Mouse (Mus musculus) right cerebral cortex, postnatal 4 days (tissue): ENCODE measurements around the gene Hist2h2aa2.
A peak's percentile ranks its signal among the peaks of the same experiment; 100 is the strongest.
"Not testable (repeated sequence)": the region's sequence is repeated elsewhere in the genome, so short reads cannot be mapped to it uniquely, and the experiment has no call there.

ENCODE experiments used
- DNase-seq: peaks from one replicate; pipeline ENCODE4 v3.0.0-alpha.2; 2022

The Hist2h2aa2 gene

DNA sequence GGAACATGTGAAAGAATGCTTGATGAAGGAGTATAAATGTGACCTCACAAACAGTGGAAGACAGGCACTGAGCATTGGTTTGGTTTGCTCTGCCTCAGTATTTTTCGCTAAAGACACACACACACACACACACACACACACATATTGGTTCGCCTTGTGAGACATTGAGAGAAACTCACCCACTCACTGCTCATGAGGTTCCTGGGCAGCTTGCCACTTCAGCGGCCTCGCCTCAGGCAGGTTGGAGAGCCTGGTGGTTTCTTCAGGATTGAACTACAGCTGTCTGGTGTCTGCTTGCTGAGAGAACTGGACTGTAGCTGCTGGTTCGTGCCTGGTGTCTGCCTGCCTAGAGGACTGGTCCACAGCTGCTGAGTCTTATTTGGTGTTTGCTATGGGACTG is 20.1 kb upstream of the Hist2h2aa2 start:
- DNase-seq, result no peak

DNA sequence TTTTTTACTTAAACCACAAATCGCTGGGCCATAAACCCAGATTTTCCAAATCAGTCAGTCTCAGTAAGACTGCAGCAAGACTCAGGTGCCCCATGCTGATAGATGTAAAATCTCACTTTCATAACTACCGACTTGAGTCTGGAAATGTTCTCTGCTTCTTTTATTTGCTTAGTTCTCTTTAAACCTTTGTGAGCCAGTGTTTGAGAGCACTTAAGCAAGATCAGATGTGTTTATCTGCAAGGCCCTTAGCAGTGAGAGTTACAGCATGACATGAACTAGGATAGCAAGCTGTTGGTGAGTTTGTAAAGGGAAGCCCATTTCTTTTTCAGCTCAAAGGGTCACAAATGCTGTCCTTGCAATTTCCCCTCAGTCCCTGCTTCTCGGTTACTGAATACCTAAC is 17.1 kb upstream of the Hist2h2aa2 start:
- no peak for DNase-seq

DNA sequence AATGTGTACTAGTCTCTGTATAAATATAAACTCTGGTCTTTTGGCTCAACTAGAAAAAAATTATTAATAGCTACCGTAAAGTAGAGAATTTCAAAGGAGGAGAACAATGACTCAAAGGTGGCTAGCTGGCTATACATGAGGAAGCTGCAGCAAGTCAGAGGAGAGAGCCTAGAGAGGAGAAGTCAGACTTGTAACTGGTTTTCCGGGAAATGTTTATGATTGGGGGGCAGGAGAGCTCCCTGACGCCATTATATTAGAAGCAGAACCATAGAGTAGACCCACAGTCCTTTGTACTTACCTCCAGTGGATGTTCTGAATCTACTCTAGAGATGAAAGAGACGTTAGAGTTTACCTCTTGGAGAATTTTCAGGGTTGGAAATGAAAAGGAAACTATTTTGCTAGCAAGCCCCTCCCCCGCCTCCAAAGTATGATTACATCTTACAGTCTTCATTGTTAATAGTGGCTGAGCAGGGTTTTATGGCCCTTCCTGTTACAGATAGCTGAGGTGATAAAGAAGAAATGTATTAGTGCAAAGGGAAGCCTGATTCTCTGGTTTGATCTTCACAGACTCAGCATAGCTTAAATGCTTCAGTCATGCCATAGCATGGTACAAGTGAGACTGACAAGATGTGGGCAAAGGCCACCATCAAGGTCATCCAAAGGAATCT is 16.0 kb upstream of the Hist2h2aa2 start:
- DNase-seq, result no peak

DNA sequence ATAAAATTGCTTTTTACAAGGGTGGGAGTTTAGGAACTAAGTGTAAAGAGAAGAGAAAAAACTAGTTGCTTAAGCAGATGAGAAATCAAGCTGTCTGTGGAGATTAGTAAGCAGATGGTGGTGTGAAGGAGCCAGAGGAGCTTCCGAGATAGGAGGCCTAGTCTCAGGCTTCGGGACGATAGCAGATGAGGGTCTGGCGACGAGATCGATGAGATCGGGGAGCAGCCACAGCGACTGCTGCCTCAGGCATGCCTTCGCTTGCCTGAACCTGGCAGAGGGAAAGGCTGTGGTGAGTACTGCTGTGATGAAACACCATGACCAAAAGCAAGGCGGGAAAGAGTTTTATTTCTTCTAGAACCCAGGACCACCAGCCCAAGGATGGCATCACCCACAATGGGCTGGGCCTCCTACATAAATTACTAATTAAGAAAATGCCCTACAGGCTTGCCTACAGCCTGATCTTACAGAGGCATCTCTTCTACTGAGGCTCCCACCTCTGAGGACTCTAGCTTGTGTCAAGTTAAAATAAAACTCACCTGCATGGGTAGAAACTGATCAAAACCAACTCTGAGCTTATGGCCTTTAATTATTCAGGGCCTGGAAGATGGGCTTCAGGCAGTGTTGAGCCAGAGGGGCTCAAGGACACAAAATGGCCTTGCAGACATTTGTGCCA is 14.7 kb upstream of the Hist2h2aa2 start:
- DNase-seq, result no peak

DNA sequence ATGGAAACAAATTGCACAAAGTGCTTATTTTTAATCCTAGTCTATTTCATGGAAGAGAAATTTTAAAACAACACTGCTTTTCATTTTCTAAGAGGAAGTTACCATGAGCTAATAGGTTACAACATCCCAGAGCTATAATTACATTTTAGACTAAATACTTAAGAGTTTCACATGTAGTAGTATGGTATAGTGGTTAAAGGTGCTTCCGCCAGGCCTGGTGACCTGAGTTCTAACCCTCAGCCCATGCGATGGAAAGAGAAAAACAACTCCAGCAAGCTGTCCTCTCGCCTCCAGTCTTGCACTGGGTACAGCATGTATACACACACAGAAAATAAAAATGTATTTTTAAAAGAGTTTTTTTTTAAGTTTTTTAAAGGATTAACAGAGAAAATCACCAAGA is 11.7 kb upstream of the Hist2h2aa2 start:
- no peak for DNase-seq

DNA sequence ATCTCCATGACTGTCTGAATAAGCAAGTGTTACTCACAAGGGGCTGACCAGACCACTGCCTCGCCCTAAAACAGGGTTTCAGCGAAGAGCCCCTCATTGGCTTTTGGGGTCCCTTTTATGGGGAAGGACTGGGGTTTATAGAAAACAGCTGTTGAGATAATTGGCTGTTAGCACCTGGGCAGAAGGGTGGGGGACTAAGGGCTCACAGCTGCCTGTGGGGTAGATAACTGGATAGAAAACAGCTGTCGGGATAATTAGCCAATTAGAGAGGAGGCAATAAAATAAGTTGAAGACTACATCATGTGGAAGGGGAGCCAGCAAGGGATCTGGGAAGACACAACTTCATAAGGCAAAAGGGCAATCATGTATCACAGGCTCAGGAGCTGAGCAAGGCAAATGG is 10.8 kb upstream of the Hist2h2aa2 start:
- no peak for DNase-seq

DNA sequence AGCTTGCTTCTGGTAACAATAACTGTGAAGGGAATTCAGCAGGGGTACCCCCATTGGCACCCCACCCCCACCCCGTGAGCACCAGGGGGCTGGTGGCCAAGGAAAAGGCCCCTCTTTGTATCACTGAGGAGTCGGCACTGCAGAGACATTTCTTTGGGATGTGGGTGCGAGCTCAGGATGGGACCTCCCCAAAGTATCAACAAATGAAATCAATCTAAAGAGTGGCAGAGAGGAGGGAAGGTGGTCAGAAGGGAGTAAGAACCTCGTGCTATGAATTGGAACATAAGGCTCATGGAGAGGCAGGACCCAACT is 8.9 kb upstream of the Hist2h2aa2 start:
- DNase-seq, result no peak

DNA sequence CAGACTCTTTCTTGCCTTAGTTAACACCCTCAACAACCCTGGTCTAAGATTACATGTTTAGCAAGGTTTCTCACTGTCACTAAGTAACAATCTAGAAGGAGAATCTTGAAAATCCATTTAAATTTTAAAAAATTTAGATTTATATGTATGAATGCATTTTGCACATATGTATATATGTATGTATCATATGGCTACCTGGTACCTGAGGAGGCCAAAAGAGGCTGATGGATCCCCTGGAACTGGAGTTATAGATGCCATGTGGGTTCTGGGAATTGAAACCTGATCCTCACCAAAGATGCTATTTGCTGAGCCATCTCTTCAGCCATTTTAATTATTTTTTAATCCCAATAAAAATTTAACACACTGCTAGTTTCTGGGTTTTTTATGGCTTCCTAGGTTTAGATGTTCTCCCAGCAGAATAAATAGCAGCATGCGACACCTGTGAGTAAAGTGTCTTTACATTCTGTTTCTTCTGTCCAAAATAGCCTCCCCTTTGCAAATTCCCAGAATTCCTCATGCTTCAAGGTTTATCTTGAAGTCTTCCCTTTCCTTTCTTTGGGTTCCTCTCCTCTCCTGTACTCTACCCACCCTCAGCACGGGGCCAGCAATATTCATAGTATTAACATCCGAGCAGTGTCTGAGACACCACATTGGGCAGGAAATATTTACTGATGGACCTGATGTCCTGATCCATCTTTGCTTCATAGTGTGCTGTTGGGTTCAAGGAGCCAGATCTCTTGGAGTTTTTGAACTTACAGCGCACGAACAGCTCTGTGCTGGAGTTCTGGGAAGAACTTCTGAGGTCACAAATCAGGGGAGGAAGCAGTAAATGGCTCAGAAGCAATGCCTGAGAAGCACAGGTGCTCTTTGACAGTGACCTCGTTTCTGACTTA is 8.3 kb upstream of the Hist2h2aa2 start:
- DNase-seq, result no peak

DNA sequence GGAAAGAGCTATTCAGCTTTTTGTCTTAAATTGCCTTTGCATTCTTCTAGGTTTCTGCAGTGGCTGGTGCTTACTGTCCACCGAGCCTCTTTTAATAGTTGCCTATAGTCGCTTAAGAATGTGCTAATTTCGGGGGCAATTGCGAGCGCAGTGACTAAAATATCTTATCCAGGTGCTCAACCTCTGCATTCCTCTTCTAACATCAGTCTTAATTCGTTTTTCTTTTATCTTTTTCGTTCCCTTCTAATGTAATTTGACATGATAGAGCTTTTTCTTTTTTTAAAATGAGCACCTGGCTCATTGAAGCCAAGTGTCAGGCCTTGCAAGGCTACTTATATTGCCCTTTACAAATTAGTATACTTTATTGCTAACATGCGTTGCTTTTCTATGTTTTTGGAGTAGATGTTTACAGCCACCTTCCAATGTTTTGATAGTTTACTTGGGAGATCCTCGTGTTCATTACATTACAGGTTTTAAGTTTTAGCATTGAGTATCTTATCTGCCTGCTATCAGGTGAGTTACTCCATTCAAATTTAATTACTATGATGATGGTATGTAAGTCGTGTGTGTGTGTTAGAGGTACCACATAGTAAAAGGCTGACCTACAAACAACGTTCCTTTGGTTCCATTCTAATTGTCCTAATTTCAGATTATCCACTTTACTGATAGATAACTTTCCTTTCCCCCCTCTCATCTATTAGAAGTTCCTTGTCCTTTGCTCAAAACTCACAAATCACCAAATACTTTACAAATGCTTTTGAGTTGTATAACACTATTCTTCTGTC is 7.5 kb upstream of the Hist2h2aa2 start:
- no peak for DNase-seq

DNA sequence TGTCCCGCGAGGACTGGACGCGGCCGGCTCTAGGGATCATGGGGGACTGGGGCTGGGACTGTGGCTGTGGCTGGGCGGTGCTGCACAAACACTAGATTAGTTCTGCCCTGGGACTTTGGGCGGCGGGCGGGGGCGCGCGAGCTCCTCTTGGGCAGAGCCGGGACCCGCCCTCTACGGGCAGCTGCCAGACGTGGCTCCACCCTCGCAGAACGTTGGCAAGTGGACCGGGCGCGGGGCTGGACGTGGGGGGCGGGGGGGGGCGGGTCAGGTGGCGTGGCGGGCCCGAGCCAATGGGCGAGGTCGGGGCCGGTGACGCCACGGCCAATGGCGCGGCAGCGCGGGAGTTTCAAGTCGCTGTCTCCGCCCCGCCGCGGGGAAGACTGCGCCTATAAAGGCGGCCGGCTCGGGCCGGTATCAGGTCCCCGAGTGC is 6.4 kb upstream of the Hist2h2aa2 start, which contains the start of gene Hist2h3c1:
TSS of gene Hist2h3c1 (plus strand) at position 259 of the 430 bp plus-strand sequence.
- DNase-seq, result not testable (repeated sequence)

DNA sequence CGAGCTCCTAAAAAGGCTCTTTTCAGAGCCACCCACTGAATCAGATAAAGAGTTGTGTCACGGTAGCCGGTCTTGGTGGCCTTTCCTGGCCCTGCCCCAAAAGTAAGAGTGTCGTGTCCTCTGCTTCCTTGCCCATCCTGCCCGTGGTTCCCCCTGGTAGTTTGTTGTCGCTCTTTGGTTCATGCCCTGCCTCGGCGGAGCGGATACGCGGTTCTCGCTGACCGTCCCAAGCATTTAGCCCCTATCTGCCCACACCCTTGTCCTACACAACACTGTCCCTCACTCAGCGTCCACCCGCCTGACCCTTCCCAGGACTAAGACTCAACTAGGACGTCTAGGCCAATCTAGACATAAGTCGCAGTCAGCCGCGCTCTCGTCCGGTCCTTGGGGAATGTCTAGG is 5.9 kb upstream of the Hist2h2aa2 start:
- not testable (repeated sequence) for DNase-seq

DNA sequence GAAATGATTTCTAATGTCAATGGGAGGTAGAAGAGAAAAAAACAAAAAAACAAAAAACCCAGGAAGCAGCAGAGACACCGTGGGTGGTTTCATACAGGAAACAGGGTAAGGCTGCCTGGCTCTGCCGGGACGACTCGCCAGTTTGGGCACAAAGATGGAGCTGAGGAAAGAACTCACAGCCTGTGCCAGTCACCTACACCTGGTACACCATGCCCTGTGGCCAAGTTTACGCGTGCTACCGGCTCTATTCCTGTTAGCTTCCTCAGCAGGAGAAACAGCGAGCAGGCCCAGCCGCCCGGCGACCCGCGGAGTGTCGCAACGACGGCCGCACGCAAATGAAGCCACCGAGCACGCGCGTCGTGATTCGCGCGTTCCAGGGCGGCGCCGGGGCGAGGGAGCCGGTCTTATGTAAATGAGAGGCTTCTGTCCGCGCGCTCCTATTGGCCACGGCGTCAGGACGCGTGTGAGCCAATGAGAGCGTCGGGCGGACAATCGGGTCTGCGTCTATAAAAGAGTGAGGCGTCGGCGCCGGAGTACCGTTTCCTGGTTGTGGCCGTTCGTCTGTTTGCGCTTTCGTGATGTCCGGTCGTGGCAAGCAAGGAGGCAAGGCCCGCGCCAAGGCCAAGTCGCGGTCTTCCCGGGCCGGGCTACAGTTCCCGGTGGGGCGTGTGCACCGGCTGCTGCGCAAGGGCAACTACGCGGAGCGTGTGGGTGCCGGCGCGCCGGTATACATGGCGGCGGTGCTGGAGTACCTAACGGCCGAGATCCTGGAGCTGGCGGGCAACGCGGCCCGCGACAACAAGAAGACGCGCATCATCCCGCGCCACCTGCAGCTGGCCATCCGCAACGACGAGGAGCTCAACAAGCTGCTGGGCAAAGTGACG is 5.2 kb upstream of the Hist2h2aa2 start, which contains the start of gene Hist2h2aa1:
TSS of gene Hist2h2aa1 (plus strand) at position 495 of the 884 bp plus-strand sequence.
- DNase-seq, result peak; percentile 78

DNA sequence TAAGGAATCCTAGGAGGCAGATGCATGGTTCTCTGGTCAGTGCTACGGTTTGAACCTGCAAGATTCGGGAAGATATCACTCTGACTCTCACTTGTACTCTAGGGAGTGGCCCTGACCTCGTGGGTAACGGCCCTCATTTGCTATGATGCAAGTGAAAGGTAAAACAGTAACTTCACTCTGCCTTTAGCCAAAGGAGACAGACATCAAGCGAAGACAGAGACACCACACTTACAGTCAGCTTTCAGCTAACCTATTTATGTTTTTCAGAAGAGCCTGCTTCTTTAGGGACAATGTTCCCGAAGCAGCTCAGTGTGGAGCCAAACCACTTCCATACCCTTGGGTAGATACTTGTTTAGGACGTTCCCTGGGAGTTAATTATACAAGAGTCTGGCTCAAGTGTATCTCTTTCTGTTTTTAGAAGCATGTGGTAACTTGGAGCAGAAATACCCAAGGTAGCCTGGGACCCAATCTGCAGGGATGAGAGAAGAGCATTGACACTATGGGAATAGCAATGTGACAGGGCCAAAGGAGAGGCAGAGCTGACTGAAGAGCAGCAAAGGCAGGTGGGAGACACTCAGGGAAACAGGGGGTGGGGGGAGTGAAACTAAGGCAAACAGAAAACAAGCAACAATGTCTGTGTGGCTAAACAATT is 4.0 kb upstream of the Hist2h2aa2 start:
- no peak for DNase-seq

DNA sequence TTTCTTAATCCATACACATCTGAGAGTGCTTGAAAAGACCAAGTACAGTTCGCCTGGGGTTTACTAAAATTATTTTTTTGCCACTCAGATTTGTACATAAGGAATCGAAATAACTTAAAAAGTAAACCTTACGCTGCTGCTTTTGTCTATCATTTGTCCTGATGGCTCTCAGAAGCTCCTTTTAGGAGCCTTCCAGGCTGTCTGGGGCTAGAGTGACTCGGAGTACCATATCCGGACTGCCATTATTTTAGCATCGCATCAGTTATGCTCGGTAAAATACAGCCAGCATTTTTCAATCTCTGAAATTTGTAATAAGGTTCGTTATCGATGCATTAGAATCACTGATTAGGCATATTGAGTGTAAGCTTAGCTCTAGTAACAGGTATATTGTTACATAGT is 722 bp upstream of the Hist2h2aa2 start:
- DNase-seq, result no peak

DNA sequence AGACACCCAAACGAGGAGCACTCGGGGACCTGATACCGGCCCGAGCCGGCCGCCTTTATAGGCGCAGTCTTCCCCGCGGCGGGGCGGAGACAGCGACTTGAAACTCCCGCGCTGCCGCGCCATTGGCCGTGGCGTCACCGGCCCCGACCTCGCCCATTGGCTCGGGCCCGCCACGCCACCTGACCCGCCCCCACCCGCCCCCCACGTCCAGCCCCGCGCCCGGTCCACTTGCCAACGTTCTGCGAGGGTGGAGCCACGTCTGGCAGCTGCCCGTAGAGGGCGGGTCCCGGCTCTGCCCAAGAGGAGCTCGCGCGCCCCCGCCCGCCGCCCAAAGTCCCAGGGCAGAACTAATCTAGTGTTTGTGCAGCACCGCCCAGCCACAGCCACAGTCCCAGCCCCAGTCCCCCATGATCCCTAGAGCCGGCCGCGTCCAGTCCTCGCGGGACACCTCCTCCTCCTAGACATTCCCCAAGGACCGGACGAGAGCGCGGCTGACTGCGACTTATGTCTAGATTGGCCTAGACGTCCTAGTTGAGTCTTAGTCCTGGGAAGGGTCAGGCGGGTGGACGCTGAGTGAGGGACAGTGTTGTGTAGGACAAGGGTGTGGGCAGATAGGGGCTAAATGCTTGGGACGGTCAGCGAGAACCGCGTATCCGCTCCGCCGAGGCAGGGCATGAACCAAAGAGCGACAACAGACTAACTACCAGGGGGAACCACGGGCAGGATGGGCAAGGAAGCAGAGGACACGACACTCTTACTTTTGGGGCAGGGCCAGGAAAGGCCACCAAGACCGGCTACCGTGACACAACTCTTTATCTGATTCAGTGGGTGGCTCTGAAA is 902 bp downstream of the Hist2h2aa2 start, which contains the start of gene Hist2h3c2:
TSS of gene Hist2h3c2 (minus strand) at position 174 of the 840 bp plus-strand sequence.
- DNase-seq, result peak; percentile 18

DNA sequence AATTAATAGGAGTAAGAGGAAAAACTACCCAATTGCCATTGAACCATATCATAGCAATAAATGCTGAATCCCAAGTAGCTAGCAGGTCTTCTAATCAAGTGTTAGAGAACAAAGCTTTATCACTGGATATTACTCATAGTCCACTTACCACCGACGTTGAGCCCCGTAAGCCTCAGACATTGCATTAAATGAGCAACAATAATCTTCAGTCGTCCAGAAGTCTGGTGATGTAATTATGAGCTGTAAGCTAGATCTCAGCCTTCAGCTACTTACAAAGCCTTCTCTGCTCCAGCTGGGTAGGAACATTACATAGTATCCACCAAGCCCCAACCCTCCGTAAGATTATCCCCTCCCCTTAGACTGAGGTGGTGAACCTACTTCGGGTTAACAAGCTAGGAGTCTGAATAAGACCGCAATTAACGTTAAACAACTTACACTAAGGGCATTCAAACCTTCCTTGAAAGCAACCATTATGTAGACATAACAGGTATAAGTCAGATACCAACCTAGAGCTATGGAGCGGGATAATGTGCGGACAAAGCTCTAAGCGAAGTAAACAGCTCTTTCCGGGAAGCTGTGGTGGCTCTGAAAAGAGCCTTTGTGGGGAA is 2.1 kb downstream of the Hist2h2aa2 start:
- DNase-seq, result no peak

DNA sequence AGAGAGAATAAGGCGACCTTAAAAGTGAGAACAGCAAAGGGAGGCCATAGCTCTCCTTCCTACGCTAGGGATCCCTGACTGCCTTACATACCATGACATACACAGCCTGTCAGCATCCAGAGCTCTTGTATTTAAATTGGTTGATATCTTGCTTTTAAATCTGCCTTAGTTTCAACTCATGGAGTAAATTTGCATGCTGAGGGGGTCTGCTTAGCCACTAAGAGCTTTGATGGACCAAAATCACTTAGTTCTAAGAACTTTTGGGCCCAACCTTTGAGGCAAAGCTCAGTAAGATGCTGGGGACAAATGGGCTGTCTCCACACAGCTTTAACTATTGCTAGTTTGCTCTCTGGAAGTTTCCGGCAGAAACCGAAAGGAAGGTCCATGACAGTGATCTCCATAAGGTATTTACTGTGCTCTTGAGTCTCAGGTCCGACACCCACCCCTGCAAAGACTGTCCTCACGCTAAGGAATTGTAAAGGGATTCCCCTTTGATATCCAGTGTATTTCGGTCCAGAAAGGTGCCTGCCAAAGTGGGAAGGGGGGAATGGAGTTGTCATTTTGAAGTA is 2.7 kb downstream of the Hist2h2aa2 start:
- DNase-seq, result no peak

DNA sequence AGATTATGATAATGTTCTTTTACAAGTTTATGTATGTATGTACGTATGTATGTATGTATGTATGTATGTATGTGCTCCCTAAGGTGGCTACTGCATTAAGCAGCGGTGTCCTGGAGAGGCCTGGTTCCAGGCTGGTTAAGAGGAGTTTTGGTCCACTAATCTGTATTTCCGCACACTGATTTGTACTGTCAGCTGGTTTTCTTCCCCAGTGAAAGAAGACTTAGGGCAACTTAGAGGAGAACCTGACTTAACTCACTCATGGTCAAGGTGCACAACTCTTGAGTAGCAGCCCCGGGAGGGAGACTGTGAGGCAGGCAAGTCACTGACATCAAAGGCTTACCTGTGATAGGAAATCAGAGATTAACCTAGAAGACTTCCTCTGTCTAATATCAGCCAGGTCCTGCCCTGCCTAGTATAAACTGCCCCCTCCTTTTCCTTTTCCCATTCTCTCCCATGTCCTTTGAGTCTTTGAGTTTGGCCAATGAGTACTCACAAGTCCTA is 3.2 kb downstream of the Hist2h2aa2 start:
- DNase-seq, result no peak

DNA sequence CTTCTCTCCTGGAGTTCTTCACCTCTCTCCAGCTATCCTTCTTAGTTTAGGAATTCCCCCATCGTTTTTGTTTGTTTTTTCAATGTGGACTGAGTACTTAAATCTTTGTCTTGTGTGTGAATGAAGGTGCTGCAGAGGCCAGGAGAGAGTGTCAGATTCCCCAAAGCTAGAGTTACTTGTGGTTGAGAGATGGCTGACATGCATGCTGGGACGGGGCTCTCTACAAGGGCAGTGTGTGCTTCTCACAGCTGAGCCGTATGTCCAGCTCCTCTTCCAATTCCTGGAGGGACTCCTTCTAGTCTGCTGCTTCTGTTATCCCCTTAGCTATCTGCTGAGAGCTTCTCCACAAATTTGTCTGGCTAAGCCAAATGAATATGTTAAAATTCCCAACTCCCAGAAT is 4.2 kb downstream of the Hist2h2aa2 start:
- DNase-seq, result no peak
